Mouse (Mus musculus) embryo, embryonic 10.5 days (tissue): ENCODE measurements at regions not wholly inside any gene's neighbourhood (a gene's known extent, or its start where the extent isn't known, plus 50 kb on each side); places are given as distances from the start of the nearest gene placed in this dataset.
"Not testable (repeated sequence)": the region's sequence is repeated elsewhere in the genome, so short reads cannot be mapped to it uniquely, and the experiment has no call there.

ENCODE experiments used
- DNase-seq: peaks from one replicate; pipeline ENCODE4 v3.0.0-alpha.2; 2015; ENCODE audit warnings: low spot score

DNA sequence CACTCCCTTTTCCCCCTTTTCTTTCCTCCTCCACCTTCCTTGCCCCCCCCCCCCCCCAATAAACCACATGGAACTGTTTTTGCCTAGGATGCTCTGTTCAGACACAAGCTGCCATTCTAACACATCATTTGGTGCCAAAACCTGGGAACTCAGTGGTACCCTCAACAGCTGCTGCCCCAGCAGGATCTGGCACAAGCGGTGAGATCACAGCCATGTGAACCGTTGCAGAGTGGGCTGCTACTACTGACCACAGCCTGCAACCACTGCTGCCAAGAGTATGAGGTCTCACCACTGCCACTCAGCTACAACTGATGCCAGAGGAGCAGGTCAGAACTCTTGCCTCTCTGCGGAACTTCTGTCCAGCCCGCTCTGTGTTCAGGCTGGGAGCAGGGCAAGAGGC is 206.2 kb downstream of the Pcsk1 start:
- no peak for DNase-seq

DNA sequence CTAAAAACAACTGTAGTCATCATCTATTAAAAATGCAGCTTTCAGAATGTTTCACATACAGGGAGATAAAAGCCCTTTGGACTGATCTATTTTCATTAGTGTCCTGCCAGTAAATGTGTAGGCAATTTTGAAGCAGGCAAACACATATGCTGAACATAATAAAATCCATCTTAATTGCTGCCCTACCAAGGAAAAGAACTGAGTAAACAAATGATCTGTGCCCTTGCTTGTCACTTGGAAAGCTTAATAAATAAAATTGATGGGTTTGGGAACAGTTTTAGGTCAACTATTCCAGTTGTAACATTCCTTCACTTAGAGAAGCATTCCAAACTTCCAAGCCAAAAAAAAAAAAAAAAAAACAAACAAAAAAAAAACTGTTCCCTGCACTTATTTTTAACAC is 230.2 kb downstream of the Pcsk1 start:
- DNase-seq: peak; percentile 11

DNA sequence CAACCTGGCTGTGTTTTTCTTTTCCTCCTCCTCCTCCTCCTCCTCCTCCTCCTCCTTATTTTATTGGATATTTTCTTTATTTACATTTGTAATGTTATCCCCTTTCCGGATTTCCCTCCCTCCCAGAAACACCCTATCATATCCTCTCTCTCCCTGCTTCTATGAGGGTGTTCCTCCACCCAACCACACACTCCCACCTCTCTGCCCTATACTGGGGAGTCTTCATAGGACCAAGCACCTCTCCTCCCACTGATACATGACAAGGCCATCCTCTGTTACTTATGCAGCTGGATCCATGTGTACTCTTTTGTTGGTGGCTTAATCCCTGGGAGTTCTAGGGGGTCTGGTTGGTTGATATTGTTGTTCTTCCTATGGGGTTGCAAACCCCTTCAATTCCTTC is 230.6 kb downstream of the Pcsk1 start:
- DNase-seq: no peak

DNA sequence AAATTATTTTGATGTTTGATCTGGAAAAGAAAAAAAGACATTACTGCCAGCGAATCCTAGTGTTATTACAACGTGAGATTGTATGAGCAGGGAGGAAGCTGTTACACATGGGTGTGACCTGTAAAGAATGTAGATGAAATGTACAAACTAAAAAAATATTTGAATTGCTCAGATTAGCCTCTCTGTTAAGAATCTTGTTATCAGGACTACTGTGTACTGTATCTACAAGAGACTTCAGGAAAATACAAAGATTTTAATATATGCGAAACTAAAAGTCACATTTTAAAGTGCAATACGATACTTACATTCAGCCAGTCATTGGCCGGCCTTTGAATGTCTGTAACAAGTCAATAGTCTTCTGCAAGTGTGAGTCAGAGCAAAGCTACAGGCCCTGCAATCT is 247.4 kb downstream of the Pcsk1 start:
- DNase-seq: no peak

DNA sequence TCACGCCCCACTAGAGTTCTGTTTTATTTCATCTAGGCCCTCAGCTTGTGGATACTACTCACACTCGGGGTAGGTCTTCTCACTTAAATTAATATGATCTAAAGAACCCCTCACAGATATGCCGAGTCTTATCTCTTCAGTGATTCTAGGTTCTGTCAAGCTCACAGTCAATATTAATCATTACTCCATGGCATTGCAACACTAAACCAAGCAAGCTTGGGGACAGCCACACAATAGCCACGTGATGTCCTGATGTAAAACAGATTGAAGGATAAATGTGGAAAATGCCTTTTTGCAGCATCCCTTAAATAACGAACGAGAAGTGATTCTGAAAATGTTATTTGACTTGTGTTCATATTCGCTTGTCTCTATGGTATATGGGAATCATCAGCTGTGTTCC is 253.8 kb downstream of the Pcsk1 start:
- DNase-seq: no peak

DNA sequence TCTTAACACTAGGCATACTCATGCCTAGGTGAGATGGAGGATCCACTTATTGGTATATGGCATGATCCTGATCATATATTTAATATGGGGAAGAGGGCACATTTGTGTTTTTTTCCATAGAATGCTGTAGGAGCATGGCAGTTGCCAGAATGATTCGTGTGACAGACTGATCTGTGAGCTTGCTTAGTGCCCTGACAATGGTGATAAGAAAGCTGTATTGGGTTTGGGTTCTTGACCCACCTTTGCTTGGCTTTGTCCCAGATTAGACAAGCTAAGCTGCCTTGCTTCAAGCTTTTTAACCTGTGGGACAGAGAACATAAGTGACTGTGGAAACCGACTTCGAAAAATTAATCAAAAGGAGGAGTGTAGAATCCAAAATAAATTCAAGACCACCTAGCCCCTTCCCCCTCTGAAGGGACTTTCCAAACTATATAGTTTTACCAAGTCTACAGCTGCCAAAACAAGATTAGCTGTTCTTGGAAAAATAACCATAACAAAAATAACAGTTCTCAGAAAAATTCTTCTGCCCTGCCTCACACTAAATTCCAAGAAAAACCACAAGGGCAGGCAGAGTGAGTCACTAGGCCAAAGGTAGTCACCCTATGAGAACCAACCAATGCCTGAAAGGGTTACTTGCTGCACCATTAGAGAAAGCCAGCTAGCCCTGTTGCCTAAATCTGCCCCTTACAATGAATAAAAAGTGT is 277.2 kb downstream of the Pcsk1 start:
- DNase-seq: no peak

DNA sequence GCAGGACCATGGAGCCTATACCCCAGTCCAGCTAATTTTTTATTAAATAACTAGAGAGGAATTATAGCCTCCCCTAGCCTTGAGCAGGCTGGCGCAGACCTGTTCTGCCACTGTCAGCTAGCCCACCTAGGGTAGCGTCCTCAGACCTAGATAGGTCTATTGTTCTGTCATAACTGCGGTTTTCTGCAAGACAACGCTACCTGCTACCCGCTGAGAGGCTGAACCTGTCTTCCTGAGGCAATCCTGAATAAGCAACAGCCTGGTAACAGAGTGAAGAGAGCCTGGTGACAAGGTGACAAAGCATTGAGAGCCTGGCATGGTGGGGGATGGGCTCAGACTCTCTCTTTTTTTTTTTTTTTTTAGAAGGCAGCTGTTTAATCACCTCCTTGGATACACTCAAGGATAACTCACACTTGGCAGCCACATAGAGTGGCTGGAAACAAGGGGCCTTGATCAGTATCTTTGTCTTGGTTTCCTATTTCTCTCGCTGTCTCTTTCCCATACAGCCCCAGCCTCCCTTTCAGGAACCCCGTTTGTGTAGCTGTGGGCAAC is 278.7 kb downstream of the Pcsk1 start:
- no peak for DNase-seq

DNA sequence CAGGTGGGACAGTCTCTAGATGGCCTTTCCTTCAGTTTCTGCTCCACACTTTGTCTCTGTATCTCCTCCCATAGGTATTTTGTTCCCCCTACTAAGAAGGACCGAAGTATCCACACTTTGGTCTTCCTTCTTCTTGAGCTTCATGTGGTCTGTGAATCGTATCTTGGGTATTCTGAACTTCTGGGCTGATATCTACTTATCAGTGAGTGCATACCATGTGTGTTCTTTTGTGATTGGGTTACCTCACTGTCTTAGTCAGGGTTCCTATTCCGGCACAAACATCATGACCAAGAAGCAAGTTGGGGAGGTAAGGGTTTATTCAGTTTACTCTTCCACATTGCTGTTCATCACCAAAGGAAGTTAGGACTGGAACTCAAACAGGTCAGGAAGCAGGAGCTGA is 287.5 kb downstream of the Pcsk1 start:
- not testable (repeated sequence) for DNase-seq

DNA sequence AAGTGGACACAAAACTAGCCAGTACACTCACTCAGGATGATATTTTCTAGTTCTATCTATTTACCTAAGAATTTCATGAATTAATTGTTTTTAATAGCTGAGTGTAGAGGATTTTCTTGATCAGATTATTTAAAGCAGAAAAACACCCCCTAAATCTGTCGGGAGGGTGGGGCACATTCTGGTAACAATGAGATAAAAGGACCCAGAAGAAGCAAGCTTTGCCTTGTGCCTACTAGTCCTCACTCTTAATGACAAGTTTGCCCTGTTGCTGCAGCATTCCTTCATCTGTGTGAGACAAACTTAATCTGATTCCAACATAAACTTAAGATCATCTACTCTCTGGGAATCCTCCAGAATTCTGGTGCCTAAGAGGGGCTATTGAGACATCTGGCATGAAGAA is 288.1 kb downstream of the Pcsk1 start:
- DNase-seq: no peak

DNA sequence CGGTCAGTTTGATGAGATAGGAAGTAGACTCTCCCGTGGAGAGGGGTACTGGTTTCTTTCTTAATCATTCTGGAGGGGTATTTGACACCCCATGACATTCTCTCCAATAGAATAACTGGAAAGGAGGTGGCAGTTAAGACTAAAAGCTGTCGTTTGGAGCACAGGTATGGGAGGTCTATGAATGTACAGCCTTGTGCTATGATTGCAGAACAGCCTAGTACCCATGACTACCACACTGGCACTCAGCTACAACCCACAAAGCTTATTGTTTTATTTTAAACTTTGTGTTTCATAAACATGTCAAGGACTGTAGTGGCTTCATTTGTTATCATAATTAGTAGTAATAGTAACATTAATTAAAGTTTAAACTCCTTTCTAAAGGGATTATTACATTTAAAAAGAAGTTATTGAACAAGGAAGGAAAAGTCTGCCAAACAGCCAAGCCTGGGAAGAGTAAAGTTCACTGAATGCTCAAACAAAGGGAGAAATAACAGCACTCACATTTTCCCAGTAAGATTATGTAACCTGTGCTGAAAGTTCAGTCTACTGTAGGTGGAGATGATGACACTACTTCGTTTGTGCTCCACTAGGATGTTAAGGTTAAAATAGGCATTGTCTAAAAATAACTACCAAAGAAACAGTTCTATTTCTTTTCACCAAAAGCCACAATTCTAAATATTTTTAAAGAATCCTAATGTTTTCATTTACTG is 295.2 kb downstream of the Pcsk1 start:
- DNase-seq: no peak

DNA sequence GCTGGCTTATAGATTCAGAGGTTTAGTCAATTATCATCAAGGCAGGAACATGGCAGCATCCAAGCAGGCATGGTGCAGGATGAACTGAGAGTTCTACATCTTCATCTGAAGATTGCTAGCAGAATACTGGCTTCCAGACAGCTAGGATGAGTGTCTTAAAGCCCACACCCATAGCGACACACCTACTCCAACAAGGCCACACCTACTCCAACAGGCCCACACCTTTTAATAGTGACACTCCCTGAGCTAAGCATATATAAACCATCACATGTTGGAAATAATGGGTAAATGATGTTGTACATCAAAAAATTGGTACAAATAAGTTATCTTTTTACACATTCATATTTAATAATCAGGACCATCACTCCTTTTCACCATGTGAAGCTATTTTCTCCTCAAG is 299.6 kb downstream of the Pcsk1 start:
- no peak for DNase-seq

DNA sequence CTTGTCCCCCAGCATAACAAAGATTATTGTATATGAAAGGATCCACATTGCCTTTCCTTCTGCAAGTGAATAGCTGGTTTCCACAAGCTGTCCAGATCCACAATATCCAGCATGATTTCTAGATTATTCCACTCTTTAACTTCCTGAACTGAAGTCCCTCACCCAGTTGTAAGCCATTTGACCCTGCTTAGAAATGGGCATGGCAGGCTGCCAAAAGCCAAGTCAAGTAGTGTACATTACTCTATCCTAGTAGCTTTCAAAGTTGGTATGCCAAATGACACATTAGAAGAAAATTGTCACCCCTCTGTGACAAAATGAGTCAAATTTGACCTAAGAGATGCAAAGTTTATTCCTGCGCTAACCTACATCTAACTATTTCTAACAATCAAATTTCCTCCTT is 300.6 kb downstream of the Pcsk1 start:
- DNase-seq: no peak

DNA sequence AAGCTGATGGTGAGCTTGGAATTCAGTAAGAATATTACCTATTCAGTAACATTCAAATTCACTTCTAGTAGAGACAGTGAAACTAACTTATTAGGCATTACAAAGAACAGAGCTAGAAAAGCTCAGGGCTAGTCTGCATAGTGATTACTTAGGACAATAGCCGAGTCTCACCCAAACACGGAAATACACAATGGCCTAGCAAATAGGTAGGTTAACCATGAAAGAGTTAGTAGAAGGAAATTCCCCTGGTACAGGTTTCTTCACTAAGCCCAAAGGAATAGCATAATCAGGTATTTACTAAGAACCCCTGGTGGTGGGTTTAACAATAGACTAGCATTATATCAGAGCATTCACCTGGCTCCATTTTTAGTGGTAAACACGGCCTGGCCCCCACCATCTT is 306.7 kb upstream of the Ell2 start:
- DNase-seq: not testable (repeated sequence)

DNA sequence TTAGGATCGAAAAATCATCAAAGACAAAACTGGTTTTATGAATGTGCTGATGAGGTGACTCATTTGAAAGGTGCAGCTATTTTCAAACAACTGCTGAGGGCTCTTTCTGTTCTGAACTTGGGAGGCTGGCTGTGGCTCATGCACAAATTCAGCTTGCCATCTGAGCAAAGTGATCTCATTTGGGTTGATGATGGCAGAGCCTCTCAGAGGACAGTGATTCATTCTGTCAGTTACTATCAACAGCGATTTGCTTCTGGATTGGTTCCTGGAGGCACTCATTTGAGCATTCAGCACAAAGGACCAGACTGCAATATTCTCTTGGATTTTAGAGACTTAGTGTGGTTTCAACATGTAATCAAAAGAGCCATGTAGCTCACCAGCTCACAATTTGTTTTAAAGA is 285.8 kb upstream of the Ell2 start:
- DNase-seq: no peak

DNA sequence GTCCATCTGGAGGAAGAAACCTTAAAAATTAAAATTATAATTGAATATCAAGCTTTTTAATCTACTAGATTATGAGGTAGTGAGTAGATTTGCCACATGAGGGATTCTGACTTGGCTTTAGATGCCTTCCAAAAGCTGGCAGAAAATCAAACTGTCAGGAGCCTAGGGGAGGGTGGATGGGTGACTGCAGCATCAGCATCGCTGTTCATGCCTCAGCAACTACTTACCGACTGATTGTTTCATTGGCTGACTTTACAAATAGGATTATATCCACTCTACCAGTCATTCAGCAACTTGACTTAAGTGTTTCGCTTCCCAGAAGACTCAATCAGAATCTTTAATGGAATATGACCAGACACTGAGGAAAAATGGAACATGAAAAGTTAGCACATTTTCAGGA is 279.6 kb upstream of the Ell2 start:
- peak; percentile 3 for DNase-seq

DNA sequence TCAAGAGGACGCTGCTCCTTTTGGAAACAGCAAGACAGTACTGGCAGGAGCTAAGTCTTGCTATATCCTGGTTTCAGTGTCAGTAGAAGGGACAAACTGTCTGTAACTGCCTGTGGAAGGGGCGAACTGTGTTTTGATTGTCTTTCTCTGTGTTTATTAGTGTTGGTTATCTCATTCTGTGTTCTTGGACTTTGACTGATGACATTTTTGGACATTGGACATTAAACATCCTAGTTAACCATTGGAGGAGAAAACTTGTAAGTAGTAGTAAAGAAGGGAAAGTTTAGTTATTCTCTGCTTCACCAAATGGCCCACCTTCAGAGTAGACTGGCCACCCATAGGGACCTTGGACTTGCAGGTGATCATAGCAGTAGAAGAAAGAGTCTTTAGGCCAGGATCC is 267.4 kb upstream of the Ell2 start:
- no peak for DNase-seq

DNA sequence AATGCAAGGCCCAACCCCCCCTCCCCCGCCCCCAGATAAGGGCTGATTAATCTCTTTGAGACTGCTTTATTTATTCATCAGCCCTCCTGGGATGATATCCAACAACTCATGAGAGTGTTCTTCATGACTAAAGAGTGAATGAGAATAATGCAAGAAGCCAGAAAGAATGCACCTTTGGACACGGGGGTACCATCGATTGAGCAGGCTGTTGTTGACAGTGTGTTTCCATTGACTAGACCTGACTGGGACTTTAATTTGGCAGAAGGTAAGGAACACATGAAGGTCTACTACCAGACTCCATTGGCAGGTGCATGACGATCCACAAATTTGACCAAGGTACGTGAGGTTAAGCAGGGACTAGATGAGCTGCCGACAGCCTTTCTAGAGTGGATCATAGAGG is 266.5 kb upstream of the Ell2 start:
- DNase-seq: no peak

DNA sequence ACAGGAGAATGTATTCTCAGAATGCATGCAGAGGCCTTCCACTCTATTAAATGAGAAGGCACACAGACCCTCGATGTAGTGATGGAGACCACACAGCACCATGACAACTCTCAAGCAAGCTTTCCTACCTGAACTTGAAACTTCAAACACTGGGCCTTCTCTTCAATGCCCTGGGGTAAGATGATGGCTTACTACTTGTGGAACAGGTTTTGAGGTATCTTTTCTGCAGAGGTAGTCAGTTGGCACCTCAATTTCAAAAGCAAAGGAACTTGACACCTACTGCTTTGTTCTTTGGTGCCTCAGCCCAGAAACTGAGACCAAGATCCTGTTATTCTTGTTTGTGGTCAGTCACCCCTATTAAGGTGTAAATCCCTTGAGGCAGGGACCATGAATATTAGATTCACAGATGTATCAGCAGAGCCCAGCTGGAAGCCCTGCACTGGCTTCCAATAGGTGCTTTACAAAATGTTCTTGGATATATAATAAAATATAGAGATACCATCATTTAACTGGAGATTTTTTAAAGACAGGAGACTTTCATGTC is 246.2 kb upstream of the Ell2 start:
- peak; percentile 5 for DNase-seq

DNA sequence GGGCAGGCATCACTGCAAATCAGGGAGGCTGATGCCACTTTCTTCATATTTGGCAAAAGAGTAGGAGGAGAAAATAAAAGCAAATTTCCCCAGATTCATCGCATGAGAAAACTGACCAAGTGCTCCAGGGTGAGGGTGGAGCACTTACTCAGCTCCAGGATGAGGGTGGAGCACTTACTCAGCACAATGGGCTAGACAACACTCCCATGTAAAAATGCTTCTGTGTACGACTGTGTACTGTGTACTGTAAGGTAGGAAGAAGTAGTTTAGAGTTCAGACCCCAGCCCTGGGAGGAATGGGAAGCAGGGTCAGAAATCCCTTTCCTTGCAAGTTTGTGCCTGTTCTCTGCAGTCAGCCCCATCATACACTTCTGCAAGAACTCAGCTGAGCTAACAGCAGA is 245.3 kb upstream of the Ell2 start:
- DNase-seq: no peak

DNA sequence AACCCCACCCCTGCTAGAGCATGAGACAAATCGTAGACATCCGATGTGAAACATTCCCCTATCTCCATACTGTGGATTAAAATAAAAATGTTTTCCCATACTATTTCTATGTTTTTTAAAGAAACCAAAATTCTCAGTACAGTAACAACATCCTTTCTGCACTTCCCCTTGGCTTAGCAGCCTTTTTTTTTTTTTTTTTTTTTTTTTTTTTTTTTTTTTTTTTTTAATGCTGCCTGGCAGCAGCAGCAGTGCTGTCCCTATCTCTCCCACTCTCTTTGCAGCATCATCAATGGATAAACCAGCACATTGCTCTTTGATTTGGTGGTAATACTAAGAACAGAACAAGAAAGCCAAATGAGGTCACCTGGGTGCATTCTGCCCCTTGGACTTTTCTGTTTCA is 239.3 kb upstream of the Ell2 start:
- DNase-seq: no peak

DNA sequence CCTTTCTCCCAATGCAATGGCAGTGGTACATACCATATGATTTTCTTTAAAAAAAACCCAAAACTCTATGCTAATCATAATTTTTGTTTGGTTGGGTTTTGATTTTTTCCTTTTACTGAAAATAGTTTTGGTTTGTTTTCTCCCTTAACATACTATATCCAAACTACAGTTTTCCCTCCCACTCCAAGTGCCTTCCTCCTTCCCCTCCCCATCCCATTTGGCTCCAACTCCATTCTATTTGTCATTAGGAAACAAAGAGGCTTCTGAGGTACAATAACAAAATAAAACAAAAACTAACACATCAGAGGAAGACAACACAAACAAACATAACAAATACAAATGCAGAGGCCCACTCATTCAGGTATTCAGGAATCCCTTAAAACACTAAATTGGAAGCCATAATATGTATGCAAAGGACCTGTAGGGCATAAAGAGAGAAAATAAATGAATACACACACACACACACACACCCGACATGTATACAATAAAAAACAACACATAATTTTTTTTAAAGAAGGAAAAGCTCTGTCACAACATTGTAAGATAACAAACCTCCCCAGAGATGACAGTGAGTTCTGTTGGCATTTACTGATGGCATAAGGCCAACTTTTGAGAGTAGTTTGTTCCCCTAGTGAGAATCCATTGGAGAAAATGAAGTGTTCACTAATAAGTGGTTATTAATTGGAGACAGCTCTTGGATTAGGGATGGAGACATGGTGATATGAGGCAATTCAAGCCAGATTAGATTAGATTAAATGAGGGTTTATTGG is 230.5 kb upstream of the Ell2 start:
- DNase-seq: no peak

DNA sequence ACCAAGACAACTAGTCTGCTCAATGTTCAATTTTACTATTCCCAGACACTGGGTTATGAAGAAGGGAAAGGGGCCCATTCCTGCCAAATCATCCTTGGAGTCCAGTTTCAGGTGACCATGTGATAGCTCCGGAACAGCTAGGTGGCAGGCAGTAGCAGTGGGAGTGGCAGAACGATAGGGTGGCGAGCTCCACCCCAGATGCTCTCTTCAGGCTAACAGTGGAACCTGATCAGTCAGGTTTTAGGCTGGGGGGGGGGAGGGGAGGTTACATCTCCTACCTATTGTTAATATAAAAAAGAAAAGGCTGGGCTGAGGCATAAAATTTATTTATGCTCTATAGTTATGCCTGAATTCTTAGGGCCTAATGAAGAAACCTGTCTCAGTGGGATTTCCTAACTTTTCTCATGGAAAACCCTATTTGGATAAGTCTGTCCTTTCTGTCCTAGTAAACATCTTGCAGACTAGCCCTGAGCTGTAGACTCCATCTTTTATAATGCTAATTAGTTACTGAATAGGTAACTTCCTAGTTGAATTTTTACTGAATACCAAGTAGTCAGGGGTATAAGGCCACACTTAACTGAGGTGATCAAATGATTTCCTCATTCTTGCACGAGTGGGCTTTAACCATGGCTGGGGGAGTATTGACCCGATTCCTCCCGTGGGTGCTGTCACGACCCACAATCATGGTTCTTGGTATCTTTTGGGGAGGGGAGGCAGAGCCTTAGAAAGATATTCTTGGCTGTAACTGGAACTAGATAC is 223.2 kb upstream of the Ell2 start:
- DNase-seq: not testable (repeated sequence)
